In the genomic region with DNA sequence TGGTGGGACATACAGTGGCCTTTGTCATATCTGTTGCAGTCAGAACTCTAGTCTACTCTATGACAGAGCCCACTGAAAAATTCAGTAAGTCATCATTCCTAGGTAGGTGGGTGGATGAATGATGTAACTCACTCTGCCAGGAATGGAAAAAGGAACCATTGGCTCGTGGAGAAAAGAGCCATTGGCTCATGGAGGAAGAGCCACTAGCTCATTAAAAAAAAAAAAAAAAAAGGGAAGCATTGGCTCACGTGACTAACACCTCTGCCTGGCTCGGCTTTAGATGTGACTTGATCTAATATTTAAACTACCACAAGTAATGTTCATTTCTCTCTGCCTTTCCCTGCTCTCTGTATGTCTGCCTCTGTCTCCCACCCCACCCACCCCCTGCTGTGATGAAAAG, we compare ENCODE assay signal across 28 mouse cellular contexts. TPM values are rescaled to one million over a fixed set of nuclear protein-coding genes. Genes with fewer than 3 reads are reported as not detected.
DNase-seq lines count a peak whose midpoint lies in the region; ATAC-seq and TF ChIP-seq lines count a peak whose summit lies in the region.
"Had no signal": no experiment of that assay in that cellular context is flagged by ENCODE, and none has a peak within 500 bp of the region (broad histone marks: within the 10 kb centered on the region; RNA-seq: fewer than 3 reads in every experiment).

No protein-coding gene starts in this region.

- no peak overlapping the region for H3K9ac ChIP-seq in liver, adult 2 months (ENCODE audit: low read depth, low read length)
- H3K9ac ChIP-seq in liver, embryonic 11.5 days (ENCODE audit: low read depth, low read length), result no peak overlapping the region
- H3K9ac ChIP-seq: embryonic facial prominence, embryonic 13.5 days; forebrain, embryonic 12.5 days; forebrain, postnatal 0 days; hindbrain, embryonic 13.5 days; limb, embryonic 13.5 days; liver, embryonic 13.5 days; midbrain, embryonic 12.5 days had no signal

- H3K4me2 ChIP-seq in liver, embryonic 11.5 days, result no peak overlapping the region
- H3K4me2 ChIP-seq: embryonic facial prominence, embryonic 13.5 days; forebrain, embryonic 12.5 days; heart, embryonic 11.5 days; hindbrain, embryonic 13.5 days; limb, embryonic 13.5 days; liver, embryonic 13.5 days; midbrain, embryonic 12.5 days had no signal

- no peaks in the 10 kb centered on the region for H3K4me1 ChIP-seq in liver, adult 2 months (ENCODE audit: control insufficient read depth, insufficient read depth, low read length)
- no peaks in the 10 kb centered on the region for H3K4me1 ChIP-seq in liver, embryonic 11.5 days (replicated peaks; ENCODE audit: control insufficient read depth, insufficient read depth, low read length)
- H3K4me1 ChIP-seq in bone marrow macrophage, adult 2 months (ENCODE audit: control insufficient read depth, insufficient read depth, low read length), result peaks cover 59% of the 10 kb centered on the region
- H3K4me1 ChIP-seq: hindbrain, embryonic 13.5 days; liver, embryonic 13.5 days; midbrain, embryonic 12.5 days had no signal

- intact Hi-C loops in left cerebral cortex, postnatal 25 days (cut with DNase I), result no loop called here
- intact Hi-C loops in left cerebral cortex, postnatal 14 days (cut with DNase I), result no loop called here

- H3K27me3 ChIP-seq in liver, adult 2 months (ENCODE audit: control insufficient read depth, insufficient read depth, low read length), result no peaks in the 10 kb centered on the region
- no peaks in the 10 kb centered on the region for H3K27me3 ChIP-seq in liver, embryonic 11.5 days (replicated peaks; ENCODE audit: control insufficient read depth, insufficient read depth, low read length)
- H3K27me3 ChIP-seq in splenic B cell, adult 2 months (ENCODE audit: control insufficient read depth, insufficient read depth, low read length, poor library complexity, severe bottlenecking), result no peaks in the 10 kb centered on the region
- H3K27me3 ChIP-seq: embryonic facial prominence, embryonic 13.5 days; forebrain, embryonic 12.5 days; hindbrain, embryonic 13.5 days; limb, embryonic 13.5 days; liver, embryonic 13.5 days; midbrain, embryonic 12.5 days had no signal

- H3K9me3 ChIP-seq in liver, embryonic 11.5 days (ENCODE audit: control insufficient read depth, low read length), result no peaks in the 10 kb centered on the region
- H3K9me3 ChIP-seq: embryonic facial prominence, embryonic 13.5 days; forebrain, embryonic 12.5 days; hindbrain, embryonic 13.5 days; limb, embryonic 13.5 days; liver, embryonic 13.5 days; megakaryocyte, embryonic 14.5 days; midbrain, embryonic 12.5 days had no signal

- no peaks in the 10 kb centered on the region for H3K79me2 ChIP-seq in liver, adult 2 months (ENCODE audit: control insufficient read depth, insufficient read depth, low read length)

- TF ChIP-seq POLR2A in liver, adult 2 months (IDR thresholded peaks at IDR 0.05; ENCODE audit: extremely low read depth, insufficient read depth, low read length), result no peak
- no peak for TF ChIP-seq POLR2A in bone marrow macrophage, adult 2 months (IDR thresholded peaks at IDR 0.05; ENCODE audit: borderline replicate concordance, low read depth, low read length)

- no peaks in the 10 kb centered on the region for H3K36me3 ChIP-seq in liver, adult 2 months (ENCODE audit: control insufficient read depth, insufficient read depth, low read length)
- no peaks in the 10 kb centered on the region for H3K36me3 ChIP-seq in liver, embryonic 11.5 days (ENCODE audit: control insufficient read depth, insufficient read depth, low read length)
- H3K36me3 ChIP-seq in splenic B cell, adult 2 months (ENCODE audit: control insufficient read depth, insufficient read depth, low read length, poor library complexity, severe bottlenecking), result no peaks in the 10 kb centered on the region
- H3K36me3 ChIP-seq: embryonic facial prominence, embryonic 13.5 days; forebrain, embryonic 12.5 days; hindbrain, embryonic 13.5 days; limb, embryonic 13.5 days; liver, embryonic 13.5 days; midbrain, embryonic 12.5 days had no signal

- no peak overlapping the region for H3K27ac ChIP-seq in liver, adult 2 months (replicated peaks; ENCODE audit: insufficient read depth, low read depth, low read length)
- H3K27ac ChIP-seq in liver, embryonic 11.5 days (ENCODE audit: low read depth, low read length), result no peak overlapping the region
- peak overlapping the region; percentile 90 for H3K27ac ChIP-seq in bone marrow macrophage, adult 2 months (ENCODE audit: insufficient read depth, low read depth, low read length)
- H3K27ac ChIP-seq: embryonic facial prominence, embryonic 13.5 days; forebrain, embryonic 12.5 days; hindbrain, embryonic 13.5 days; limb, embryonic 13.5 days; liver, embryonic 13.5 days; midbrain, embryonic 12.5 days had no signal

- no peak for TF ChIP-seq CTCF in liver, adult 2 months (IDR thresholded peaks at IDR 0.05; ENCODE audit: low read depth, low read length)
- no peak for TF ChIP-seq CTCF in bone marrow macrophage, adult 2 months (IDR thresholded peaks at IDR 0.05; ENCODE audit: low read depth, low read length)

- peak; percentile 10 for DNase-seq in liver, adult 2 months (ENCODE audit: extremely low read depth, low read depth, low spot score)
- DNase-seq in liver, embryonic 11.5 days (ENCODE audit: low spot score), result no peak
- peak; percentile 29 for DNase-seq in splenic B cell, adult 2 months (ENCODE audit: low read depth, low spot score)
- DNase-seq in ovary, postnatal 10 days (ENCODE audit: low spot score), result no peak
- no peak for DNase-seq in left cerebral cortex, postnatal 25 days (ENCODE audit: low spot score in 2 of 2)
- DNase-seq in left cerebral cortex, postnatal 14 days (ENCODE audit: low spot score in 2 of 2), result no peak
- DNase-seq: adrenal gland, postnatal 10 days; cerebellum, adult 11-12 months; cerebellum, adult 9-11 months; forebrain, postnatal 0 days; gastrocnemius, postnatal 14 days; heart, postnatal 36 days; kidney, adult 9 months; kidney, postnatal 14 days; liver, embryonic 13.5 days; lung, postnatal 10 days; right cerebral cortex, adult 18-20 months had no signal

- ATAC-seq in liver, embryonic 11.5 days (replicated peaks; ENCODE audit: low FRiP score), result no peak
- peak; percentile 65 for ATAC-seq in megakaryocyte, adult 5-6 weeks (ENCODE audit: poor library complexity, severe bottlenecking)
- ATAC-seq: forebrain, postnatal 0 days; intestine, postnatal 0 days had no signal

- no peak overlapping the region for H3K4me3 ChIP-seq in liver, adult 2 months (ENCODE audit: insufficient read depth, low read depth, low read length)
- no peak overlapping the region for H3K4me3 ChIP-seq in liver, embryonic 11.5 days (ENCODE audit: low read depth, low read length)
- H3K4me3 ChIP-seq in bone marrow macrophage, adult 2 months (ENCODE audit: insufficient read depth, low read length), result no peak overlapping the region
- H3K4me3 ChIP-seq: embryonic facial prominence, embryonic 13.5 days; erythroblast, embryonic 14.5 days; forebrain, embryonic 12.5 days; hindbrain, embryonic 13.5 days; limb, embryonic 13.5 days; liver, embryonic 13.5 days; megakaryocyte, embryonic 14.5 days; midbrain, embryonic 12.5 days had no signal

- WGBS in liver, adult 2 months, result 65% methylated on average over 3 of the region's 3 CpGs
- WGBS in liver, embryonic 11.5 days, result 32% methylated on average over 3 of the region's 3 CpGs

RNA-seq across cellular contexts. Expression of a gene that starts 27.1 kb away (rescaled TPM):
- total RNA-seq in liver, adult 2 months (2014; rRNA removed), result 2.1 and 3.4 TPM in 2 replicates
- 0.36 and 0.78 TPM in 2 replicates for polyA plus RNA-seq in liver, adult 2 months (2012; rRNA removed)
- polyA plus RNA-seq in liver, embryonic 11.5 days (2014; fragmentation: Nextera tagmentation; extraction: Ambion mirVana), result 13.4 and 14.7 TPM in 2 replicates
- polyA plus RNA-seq in bone marrow macrophage, adult 2 months (2012; ENCODE audit: insufficient read depth, insufficient read length, missing spikeins), result 256 and 264 TPM in 2 replicates
- 215 and 219 TPM in 2 replicates for total RNA-seq in megakaryocyte, adult 5-6 weeks (2015)
- 83.1 and 85.6 TPM in 2 replicates for total RNA-seq in megakaryocyte, adult 5-6 weeks (2017)
- total RNA-seq in left cerebral cortex, postnatal 25 days (2021), result 10 to 100 TPM; 32.3 to 38.7 TPM
- 10 to 100 TPM; 28.8 to 33.1 TPM for total RNA-seq in left cerebral cortex, postnatal 14 days (2021)

Comparison
In these comparisons a context has a peak if more than half of its experiments do, and no peak if none do; other contexts are left out.
1. DNase-seq: peak in liver, adult 2 months (single experiment) and splenic B cell, adult 2 months (single experiment); none in liver, embryonic 11.5 days (single experiment), ovary, postnatal 10 days (single experiment), left cerebral cortex, postnatal 25 days (0 of 2) and left cerebral cortex, postnatal 14 days (0 of 2).